Mouse (Mus musculus) A20 (cell line): ENCODE data around the gene Pagr1a.
A peak's percentile ranks its signal among the peaks of the same experiment; 100 is the strongest.

Experiments used
- DNase-seq: peaks from one replicate; pipeline ENCODE4 v3.0.0-alpha.2; 2011; ENCODE audit warnings: low read depth, low spot score

The Pagr1a gene

GRCm38 (mm10) chr7:127020901-127021562 lies 3.9 kb upstream of the Pagr1a start, which contains the start of the genes Gm42742 and Prrt2:
Gene Gm42742 (minus strand): TSS chr7:127021097.
Gene Prrt2 (minus strand): TSS chr7:127021211.
- peak; percentile 55 for DNase-seq

GRCm38 (mm10) chr7:127020491-127020890 lies 3.3 kb upstream of the Pagr1a start:
- no peak for DNase-seq

GRCm38 (mm10) chr7:127020031-127020430 lies 2.9 kb upstream of the Pagr1a start:
- DNase-seq: no peak

DNA sequence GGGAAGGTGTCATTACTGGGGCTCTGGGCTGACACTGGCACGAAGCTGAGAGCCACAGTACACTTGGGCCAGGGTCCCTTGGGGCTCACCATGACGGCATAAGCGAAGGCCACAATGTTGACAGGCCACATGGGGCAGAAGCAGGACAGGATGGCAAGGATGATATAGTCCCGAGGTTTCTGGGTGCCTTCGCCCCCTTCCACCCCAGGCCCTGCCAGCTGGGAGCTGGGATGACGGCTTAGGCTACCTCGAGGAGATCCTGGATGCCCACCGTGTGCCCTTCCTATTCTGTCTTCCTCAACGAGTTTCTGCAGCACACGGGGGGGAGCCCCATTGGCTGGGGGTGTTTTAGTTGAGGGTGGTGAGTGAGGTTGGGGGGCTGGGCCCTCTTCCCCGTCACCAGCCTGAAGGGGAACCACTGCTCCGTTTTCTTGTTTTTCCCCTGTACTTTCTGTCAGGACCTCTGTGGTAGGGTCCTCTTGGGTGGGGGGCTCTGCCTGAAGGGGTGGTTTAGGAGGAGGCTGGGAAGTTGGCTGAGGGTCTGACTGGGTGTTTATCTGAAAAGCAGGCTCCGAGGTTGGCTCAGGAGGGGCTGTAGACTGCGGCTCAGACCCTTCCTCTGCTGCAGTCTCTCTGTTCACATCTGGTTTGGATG lies 2.3 kb upstream of the Pagr1a start:
- DNase-seq: no peak

GRCm38 (mm10) chr7:127018416-127019305 lies 1.5 kb upstream of the Pagr1a start:
- DNase-seq: no peak

DNA sequence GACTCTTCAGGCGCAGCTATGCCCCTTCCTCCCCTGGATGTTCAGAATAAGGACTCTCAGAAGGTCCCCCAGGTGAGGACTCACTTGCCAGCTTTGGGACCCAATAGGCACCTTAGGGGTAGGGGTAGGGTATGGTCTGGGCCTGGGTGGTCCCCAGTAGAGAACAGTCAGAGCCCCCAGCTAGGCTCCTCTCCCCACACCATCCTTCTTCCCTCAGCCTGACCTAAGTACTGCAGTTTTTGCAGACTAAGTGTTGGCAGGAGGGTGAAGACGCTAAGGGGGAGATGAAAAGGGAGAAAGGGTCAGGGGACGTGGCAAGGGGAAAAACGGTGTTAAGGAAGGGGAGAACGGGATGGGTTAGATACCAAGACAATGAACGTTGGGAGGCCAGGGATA lies 796 bp upstream of the Pagr1a start:
- DNase-seq: no peak

GRCm38 (mm10) chr7:127016486-127016938 lies 640 bp downstream of the Pagr1a start:
- DNase-seq: no peak

- DNase-seq: no peak
Observed at GRCm38 (mm10) chr7:127016481-127016485, 869 bp downstream of the Pagr1a start, which contains the start of gene Pagr1b. Gene Pagr1b (minus strand): TSS chr7:127016484.

DNA sequence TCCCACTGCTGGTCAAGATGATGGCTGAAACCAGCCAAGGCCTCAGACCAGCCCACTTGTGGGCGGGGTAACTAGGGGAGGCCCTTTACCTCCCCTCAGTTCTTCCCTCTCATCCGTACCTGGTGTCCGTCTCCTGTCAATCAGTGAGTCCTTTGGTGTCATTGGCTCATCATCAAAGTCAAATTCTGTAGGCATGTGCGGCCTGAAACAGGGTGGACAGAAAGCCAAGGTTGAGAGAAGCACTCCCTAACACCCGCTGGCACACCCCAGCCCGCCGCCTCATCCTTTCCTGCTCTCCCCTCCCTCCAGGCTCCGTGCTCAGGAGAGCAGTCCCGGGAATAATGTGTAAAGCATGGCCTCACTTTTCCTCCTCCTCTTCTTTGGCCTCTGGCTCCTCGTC lies 1.1 kb downstream of the Pagr1a start:
- peak; percentile 89 for DNase-seq

GRCm38 (mm10) chr7:127014993-127015392 lies 2.2 kb downstream of the Pagr1a start:
- DNase-seq: no peak

DNA sequence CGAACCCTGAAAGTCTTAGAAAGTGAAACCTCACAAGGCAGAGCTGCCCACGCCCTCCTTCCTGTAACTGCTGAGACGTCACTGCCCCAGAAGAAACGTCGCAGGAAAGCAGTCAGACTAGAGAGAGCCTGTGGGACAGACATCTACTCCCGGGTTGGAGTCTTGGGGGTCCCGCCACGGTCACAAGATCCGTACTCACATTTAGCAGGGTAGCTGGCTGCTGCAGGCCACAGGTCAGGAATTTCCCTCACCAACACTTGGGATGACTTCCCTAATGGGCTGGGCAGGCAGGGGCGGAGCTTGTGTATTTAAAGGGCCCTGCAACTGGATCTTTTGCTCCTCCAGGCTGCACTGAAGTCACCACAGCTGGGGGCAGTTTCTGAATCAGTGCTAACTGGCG lies 2.8 kb downstream of the Pagr1a start, which contains the start of gene Mvp:
Gene Mvp, minus strand, starts transcription at position 302 of the 400 bp plus-strand sequence.
- peak; percentile 85 for DNase-seq

GRCm38 (mm10) chr7:127013385-127013784 lies 3.8 kb downstream of the Pagr1a start:
- no peak for DNase-seq

GRCm38 (mm10) chr7:127012845-127013244 lies 4.3 kb downstream of the Pagr1a start:
- no peak for DNase-seq

DNA sequence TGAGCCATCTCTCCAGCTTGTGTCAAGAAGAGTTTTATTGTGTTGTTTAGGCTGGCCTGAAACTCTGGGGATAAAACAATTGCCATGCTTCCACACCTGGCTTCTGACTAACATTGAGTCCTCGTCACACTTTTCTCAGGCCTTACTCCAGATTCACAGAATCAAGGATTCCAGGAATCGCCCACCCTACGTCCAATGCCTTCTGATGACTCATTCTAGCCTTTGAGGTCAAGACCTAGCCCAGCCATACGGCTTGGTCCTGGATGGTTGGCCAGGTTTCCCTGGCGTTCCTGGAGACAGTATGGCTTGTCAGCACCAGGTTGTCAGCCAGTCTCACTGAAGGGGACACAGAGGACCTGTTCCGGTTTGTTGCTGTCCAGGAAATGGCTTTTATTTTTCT lies 4.8 kb downstream of the Pagr1a start:
- no peak for DNase-seq

- no peak for DNase-seq
Observed at GRCm38 (mm10) chr7:127011717-127012116, 5.4 kb downstream of the Pagr1a start.

DNA sequence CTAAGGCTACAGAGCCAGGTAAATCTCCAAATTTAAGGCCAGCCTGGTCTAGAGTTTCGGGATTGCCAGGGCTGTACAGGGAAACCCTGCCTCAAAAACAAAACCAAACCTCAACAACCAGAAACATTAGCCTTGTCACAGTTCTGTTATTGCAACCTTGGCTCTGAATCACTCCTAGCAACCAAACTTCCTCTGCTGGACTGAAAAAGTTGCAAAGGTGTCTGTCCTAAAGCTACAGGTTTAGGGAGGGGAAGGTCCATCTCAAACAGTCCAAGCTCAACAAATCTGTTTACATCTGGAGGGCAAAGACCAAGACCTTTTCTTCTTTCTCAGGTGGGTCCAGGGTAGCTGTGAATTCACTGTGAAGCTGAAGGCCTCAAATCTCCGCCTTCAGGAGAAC lies 6.1 kb downstream of the Pagr1a start:
- DNase-seq: no peak

DNA sequence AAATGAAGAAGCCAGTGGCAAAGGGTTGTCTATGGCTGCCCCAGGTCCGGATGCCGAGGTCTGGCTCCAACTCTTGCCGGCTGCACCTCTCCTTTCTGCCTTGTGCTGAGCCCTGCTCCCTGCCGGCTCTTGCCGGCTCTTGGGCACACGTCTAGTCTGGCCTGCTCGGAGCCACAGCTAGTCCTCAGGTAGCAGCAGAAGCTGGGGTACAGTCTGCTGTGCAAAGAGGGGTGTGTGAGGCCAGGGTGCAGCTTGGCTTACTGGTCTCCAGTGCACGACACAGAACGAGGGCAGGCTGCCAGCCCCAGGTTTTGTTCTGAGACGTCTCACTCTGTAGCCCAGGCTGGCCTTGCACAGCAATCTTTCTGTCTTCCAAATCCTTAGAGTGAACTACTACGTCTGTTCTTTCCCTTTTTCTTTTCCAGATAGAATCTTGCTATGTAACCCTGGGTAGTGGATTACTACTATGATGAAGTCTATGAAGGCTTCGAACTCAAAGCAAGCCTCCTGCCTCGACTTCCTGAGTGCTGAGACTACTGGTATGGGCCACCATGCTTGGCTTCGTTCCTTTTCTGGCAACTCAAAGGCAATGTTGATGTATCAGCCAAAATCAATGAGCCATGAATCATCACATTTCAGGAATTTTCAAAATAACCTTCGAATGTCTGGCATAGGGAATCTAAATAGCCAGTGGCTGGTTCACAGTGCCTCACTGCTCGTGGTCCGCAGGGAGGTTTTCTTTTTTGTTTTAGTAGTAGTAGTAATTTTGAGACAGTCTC lies 7.7 kb downstream of the Pagr1a start:
- DNase-seq: no peak

- peak; percentile 45 for DNase-seq
Observed at GRCm38 (mm10) chr7:127008239-127009019, 8.7 kb downstream of the Pagr1a start.

DNA sequence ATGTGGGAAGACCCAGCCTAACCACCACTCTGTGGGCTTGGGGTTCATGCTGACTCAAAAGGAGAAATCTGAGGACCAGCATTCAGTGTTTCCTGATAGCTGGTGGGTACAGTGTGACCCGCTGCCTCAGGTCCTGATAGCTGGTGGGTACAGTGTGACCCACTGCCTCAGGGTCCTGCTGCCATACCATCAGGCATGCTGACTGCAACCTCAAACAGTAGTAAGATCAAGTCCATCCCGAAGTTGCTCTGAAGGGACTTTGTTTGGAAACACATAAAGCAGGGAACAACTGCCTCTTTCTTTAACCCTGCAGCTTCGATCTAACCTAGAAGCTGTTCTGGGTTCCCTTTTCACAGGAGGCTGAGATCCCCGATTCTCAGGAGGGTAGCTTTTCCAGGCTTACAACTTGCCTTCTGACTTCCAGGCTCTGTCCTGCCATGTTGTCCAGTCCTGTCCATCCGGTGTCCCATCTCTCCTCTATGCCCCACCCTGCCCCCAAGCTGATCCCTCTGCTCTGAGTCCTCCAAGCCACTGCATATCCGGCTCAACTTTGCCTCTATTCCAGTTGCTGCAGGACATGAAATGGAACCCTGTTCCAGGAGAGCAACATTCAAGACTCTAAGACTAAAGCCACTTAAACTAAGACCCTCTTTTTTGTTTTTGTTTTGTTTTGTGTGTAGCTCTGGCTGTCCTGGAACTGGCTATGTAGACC lies 9.7 kb downstream of the Pagr1a start:
- DNase-seq: no peak

- peak; percentile 39 for DNase-seq
Observed at GRCm38 (mm10) chr7:127004122-127004875, 12.9 kb downstream of the Pagr1a start.
